Mouse (Mus musculus): ENCODE data around the gene Mycl.
"Not testable (repeated sequence)": the region's sequence is repeated elsewhere in the genome, so short reads cannot be mapped to it uniquely, and the experiment has no call there.

Mycl gene

DNA sequence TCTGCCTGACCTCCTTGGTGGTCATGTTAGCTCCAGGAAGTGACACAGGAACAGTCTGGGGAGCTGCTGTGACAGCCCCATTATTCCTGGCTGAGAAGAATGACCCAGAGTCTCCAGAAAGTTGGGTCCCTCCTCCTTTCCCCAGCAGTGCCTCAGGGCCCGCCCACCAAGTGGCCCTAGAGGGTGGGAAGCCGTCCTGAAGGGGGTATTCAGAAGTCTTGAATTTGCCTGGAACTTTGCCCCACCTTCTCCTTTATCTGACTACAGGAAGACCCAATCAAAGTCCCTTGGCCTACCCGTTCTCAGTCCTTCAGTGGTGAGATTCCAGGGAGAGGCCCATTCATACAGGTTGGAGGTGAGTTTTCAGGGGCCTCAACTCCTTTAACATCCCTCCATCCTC, 13.5 kb upstream of the Mycl start:
- no peak for DNase-seq

DNA sequence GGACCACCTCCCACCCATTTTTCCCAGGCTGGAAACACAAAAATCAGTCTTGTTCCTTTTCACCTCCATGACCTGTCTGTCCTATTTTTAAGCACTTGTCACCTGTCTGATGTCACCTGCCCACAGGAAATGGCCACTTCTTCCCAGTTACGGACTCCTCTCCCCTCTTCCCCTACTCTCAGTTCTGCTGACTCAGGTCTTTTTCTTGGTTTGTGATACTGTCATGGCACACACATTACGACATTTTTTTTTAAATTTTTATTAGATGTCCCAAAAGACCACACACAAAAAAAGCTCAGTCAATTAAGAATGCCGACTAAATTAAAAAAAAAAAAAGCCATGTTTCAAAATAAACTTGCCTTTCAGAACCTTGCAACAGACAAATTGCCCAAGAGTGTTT, 12.9 kb upstream of the Mycl start:
- no peak for DNase-seq

GRCm38 (mm10) chr4:122983486-122984261, 11.8 kb upstream of the Mycl start:
- no peak for DNase-seq

DNA sequence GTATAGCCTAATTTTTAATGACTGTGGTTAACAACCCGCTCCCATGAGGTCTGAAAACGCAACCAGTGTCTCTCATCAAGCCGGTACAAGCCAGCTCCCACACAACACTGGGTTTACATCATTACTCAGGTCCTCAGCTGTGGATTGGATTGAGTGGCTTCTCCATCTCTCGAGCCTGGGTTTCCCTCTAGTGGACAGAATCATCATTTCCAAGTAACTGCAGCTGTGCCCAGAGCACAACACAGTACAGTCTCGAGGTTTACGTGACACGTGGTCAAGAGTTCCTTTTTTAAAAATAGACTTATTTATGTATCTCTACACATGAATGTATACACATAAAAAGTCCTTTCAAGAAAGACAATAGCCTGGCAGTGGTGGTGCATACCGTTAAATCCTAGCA, 10.3 kb upstream of the Mycl start:
- DNase-seq = peak; percentile 20

DNA sequence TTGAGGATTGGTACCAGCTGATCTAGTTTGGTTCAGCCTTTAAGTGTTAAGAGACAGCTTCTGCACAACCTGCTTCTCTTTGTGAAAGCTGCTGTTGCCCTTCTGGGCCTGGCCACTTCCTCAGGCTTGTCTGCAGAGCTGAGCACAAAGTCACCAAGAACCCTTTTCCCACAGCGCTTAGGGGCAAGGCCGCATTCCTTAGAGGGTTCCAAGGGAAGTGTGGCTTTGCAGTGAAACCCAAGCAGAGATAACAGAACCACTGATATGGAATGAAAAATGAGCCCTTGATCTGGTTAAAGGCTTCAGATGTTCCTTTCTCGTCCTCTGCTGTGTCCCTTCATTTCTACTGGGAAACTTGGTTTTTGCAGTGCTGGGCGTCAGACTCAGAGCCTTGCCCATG, 8.0 kb upstream of the Mycl start:
- DNase-seq = no peak

DNA sequence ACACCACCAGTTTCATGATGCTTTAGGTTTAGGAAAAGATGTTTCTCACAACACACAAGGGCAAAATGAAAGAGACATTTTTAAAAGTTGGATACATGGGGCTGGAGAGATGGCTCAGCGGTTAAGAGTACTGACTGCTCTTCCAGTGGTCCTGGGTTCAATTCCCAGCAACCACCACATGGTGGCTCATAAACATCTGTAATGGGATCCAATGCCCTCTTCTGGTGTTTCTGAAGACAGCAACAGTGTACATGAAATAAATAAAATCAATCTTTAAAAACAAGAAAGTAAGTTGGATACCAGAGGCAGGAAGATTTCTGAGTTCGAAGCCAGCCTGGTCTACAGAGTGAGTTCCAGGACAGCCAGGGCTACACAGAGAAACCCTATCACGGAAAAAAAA, 7.4 kb upstream of the Mycl start:
- DNase-seq = not testable (repeated sequence)

DNA sequence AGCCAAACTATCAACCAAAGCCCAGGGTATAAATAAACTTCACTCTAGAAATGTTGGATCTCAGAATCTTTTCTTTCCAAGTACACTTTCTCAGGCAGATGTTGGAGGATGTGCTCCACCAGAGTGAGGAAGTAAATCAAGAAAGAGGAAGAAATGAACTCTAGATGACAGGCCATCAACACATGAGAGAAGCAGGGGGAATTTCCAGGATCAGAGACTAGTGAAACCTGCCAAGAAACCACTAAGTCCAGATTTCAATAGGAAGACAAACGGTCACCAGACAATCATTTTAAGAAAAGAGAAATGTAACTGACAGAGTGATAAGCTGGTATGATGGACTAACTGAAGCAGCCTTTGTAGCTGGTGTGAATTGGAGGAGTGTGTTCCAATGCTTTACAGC, 4.3 kb upstream of the Mycl start:
- no peak for DNase-seq

DNA sequence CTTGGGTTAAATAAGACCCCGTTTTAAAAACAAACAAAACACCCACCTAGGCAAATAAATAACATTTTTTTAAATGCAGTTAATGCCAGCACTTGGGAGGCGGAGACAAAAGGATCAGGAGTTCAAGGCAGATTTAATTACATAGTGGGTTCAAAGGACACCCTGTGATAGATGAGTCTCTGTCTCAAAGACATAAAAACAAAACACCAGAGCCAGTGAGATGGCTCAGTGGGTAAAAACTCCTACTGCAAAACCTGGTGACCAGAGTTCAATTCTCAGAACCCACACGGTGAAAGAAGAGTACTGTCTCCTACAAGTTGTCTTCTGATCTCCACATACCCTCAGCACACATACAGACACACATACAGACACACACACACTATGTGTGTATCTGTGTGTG, 3.2 kb upstream of the Mycl start:
- DNase-seq = no peak

DNA sequence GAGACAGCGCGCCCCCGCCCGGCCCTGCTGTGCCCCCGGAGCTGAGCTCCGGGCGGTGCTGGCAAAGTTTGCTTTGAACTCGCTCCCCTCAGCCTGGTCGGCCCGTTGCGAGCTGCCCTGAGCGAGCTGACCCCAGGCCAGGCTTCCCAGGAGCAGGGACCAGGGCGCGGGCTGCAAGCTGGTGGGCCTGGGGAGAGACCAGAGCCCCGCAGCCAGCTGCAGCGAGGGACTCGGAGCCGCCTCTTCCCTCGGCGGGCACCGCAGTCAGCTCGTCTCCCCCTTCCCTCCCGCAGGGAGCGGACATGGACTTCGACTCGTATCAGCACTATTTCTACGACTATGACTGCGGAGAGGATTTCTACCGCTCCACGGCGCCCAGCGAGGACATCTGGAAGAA, 767 bp downstream of the Mycl start:
- DNase-seq = peak; percentile 12

GRCm38 (mm10) chr4:122996618-122997381, 1.3 kb downstream of the Mycl start:
- DNase-seq = peak; percentile 18

GRCm38 (mm10) chr4:122998537-122999262, 3.2 kb downstream of the Mycl start:
- DNase-seq = peak; percentile 31

DNA sequence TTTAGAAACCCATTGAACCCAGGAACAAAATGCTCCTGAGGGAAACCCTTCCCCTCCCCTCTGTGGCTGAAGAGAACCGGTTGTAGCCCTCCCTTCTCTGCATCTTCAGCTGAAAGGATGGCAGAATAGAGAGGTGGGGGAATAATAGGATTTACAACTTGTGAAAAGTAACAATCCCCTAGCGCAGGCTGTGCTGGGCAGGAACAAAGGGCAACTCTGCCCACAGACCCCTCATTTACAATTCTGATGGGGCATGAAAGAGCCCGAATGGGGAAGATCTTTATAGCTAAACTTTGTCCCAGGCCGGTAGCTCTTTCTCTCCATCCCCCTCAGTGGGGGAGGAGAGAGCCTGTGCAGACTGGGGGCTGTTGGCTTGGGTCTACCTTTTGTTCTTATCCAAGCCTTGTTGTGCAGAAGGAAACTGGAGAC, 3.8 kb downstream of the Mycl start:
- no peak for DNase-seq

- no peak for DNase-seq
Observed at GRCm38 (mm10) chr4:123000130-123000529, 4.7 kb downstream of the Mycl start.

- DNase-seq = no peak
Observed at GRCm38 (mm10) chr4:123000617-123001342, 5.3 kb downstream of the Mycl start.

DNA sequence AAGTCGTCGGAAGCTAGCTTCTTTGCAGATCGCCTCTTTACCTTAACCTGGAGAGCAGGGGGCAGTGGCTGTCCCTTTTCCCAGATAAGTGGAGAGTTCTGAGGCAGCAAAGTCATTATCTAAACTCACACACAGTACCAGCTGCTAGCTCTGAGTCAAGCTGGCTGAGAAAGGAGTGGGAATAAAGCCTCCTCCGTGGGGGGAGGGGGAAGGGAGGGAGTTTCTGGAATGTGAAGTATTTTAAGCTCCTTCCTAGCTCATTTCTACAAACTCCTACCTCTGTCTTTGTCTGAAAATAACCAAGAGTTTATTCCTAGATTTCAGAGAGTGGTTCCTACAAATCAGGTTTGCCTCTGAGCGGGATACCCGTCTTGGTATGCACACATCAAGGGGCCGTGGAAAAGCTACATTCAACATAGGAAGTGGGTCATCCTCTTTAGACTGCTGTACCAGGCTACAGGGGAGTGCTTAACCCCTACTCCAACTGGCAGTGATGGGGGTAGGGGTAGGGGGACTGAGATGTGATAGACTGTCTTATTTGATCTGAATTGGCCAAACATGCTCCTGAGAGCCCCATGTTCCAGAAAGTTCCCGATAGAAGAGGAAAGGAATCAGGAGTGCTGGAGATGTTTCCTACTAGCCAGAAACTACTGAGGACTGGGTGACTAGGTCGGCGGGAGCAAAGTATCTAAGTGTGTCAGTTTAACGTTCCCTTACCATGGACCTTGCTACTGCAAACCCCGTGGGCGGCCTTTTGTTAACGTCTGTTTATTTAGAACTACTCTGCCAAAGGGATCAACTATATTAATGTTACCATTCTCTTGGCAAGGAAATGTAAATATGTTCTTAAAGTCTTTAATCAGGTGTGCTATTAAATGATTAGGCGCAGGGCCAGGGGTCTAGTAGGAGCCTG, 9.9 kb downstream of the Mycl start:
- DNase-seq = peak; percentile 19

DNA sequence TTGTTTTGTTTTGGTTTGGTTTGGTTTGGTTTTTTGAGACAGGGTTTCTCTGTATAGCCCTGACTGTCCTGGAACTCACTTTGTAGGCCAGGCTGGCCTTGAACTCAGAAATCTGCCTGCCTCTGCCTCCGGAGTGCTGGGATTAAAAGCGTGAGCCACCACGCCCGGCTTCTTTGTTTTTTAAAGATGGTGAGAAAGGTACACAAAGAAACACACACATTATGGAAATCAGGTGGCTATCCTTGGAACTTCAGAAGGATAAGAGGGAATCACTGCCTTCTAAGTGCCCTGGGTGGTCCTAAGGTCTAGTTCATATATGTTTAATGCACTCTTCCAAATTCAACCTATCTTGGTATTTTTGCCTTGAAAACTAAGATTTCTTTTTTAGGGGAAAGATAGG, 17.0 kb downstream of the Mycl start:
- DNase-seq = not testable (repeated sequence)

DNA sequence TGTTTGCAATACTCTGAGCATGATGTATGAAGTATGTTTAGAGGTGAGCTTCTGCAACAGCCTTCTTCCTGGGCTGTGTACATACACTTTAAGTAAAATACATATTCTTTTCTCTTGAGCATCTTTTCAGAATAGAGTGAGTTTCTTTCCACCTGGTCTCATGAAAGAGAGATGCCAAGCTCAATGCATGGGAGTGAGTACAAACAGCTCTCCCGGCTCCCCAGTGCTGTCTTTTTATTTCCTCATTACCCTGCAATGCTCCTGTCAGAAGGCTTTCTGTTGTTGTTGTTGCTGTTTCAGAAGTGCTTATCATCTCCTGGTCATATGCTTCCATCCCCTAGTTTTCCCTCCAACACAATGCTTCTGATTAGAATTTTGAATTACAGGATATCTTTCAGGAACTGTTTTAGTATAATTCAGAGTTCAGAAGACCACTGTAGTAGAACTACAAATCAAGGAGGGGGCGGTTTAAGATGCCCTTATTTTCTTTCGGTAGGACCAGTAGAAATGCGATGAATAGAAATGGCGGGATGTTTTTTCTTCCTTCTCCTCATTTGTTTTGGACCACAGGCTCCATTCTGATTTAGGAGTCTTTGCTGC, 18.0 kb downstream of the Mycl start:
- DNase-seq = no peak

GRCm38 (mm10) chr4:123013949-123014406, 18.5 kb downstream of the Mycl start:
- DNase-seq = no peak

DNA sequence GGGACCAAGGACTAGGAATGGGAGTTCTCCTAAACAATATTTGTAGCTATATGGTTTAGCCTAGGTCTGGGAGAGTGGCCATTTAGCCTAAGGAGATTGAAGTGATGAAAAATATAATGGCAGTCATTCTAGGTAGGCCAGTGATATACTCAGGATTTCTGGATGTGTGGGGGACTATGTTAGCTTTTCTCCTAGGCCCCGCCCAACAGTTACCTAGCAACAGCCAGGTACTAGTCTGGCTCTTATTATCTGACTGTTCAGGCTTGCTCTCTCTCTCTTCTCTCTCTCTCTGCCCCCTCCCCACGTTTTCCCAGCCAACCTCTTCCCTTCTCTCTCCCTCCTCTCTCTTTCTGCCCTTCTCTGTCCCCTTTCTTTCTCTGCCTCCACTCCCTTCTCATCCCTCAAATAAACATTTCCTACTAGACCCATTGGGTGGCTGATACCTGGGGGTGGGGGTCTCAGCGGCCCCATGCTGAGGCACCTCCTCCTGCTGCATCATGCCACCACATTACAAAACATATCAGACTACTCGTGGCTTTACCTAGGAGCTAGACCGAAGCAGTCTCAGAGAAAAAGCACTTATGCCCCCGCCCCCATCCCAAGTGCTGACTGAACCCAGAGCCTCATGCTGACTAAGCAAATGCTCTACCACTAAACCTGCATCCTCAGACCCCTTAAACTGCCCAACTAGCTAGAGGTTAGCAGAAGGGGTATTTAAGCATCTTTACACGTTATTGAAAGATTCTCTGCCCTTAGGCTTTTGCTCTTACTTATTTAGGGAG, 19.2 kb downstream of the Mycl start:
- DNase-seq = no peak

GRCm38 (mm10) chr4:123016451-123016957, 21.1 kb downstream of the Mycl start, which contains the start of gene Trit1:
Trit1 (plus strand) TSS chr4:123016597.
- peak; percentile 92 for DNase-seq
